Mouse (Mus musculus): ENCODE data around the gene 6030452D12Rik.

Gene 6030452D12Rik

DNA sequence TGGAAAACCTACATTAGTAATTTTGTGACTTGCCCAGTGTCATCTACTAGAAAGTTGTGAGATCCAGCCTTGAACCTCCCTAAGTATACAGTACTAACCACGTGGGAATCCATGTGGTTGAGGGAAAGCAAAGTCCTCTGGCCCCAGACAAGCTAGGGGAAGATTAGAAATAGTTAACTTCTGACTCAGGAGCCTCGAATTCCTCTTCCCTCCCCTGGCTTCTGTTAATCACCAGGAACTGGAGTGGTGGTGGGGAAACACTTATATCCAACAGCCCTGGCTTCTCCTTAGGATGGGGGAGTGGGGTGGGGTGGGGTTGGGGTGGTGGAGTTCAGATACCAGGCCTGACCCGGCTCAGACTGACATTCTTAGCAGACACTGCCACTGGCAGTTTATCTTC, 18.4 kb downstream of the 6030452D12Rik start:
- DNase-seq (ENCODE audit: low read depth): no peak

DNA sequence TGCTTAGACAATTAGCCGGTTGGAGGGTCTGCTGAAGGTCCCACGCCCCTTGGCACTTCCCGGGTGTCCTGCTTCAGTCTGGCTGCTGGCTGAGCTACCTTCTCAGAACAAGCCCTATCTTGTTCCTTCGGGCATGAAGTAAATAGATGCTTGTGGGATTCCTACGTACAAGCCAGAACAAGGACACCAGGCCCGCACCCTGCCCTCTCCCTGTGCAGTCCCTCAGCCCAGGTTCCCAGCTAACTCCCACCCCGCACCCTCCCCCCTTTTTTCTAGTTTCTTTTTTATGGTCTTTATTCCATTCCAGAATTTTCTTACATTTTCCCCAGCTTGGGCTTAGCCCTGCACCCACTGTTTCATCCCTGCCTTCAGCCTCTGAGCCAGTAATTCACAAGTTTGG, 20.3 kb downstream of the 6030452D12Rik start:
- DNase-seq (ENCODE audit: low read depth): no peak

DNA sequence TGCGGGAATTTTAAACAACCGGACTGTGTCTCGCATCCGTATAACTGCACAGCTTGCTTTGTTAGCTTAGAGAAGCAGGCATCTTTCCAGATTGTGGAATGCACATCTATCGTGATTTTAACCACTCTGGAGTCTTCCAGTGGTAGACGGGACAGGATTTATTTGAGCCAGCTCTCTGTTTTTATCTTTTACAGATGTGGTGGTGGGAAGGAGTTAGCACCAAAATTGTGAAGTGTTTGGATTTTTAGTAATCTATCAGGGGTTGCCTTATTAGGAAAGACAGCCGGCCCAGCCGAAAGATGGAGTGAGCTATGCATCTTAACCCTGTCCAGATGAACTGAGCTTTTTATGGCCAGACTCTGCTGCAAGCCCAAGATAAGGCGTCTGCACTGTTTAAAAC, 21.5 kb downstream of the 6030452D12Rik start:
- no peak for DNase-seq (ENCODE audit: low read depth)

DNA sequence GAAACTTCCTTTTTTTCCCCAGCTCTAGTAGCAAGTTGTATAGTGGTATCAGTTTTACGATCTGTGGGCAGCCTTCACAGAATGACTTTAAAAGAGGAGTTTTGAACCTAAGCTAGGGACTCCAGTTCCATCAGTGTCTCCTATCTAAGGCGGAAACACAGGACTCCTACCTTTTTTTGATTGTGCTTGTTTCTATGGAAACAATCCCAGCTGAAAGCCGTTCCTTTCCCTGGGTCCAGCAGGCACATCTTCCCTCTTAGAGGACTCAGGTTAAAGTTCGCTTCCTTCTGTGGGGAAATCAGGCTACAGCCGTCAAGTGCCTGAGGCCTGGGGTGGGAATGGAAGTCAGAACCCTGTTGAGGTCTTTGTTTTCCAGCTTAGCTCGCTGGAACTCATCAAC, 26.4 kb downstream of the 6030452D12Rik start:
- DNase-seq (ENCODE audit: low read depth): no peak

DNA sequence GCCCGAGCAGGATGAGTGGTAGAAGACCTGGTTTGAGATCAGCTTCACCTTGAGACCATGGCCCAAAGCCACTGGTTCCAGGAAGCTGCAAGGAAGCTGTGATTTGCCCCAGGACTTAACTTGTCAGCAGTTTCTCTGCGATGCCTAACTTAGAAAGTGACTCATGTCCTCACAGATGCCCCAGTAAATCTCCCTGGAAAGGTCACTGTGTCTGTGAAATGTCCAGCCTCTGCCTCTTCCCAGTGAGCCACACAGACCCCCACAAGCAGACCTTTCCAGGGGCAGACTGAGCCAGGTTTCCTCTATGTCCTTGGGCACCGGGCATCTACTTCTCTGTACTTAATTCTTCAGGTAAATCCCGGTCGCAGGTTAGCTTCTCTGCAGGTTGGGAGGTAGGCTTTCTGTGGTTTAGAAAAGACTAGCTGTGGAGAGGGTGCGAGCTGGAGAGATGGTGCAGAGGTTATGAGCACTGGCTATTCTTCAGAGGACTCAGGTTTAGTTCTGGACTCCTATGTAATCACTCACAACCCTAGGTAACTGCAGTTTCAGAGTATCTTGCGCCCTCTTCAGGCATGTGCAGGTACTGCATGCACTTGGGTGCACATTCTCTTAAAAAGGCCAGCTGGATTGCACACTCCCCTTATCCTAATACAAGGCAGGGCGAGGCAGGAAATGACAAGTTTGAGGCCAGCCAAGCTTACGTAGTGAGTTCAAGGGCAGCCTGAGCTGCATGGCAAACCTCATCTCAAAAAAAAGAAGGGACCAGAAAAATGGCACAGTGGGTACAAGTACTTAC, 27.1 kb downstream of the 6030452D12Rik start:
- DNase-seq (ENCODE audit: low read depth): peak; percentile 41

GRCm38 (mm10) chr8:106528596-106529249, 28.4 kb downstream of the 6030452D12Rik start:
- DNase-seq (ENCODE audit: low read depth): no peak

DNA sequence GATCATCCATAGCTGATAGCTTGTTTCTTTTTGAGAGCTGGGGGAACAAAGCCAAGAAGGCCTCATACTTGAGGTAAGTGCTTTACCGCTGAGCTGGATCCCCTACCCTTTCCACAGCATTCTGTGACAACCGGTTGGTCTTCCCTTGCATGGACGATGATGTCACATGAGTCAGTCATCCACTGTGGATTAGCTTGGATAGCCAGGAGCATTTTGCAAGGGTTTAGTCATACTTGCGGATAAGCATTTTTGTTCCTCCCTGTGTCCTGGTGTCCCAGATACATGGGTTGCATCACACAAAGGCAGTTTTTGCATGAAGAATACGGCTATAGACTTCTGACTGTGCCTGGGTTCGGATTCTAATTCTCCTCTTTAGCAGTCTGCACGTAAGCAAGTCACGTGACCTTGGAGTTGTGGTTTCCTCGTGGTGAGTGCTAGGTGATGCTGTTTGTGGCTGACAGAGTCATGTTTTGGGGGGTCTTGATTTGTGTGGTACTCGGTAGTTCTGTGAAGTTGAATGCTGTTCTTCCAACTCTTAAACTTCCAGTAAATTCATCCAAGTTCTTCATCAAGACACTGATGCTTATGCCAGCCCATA, 29.7 kb downstream of the 6030452D12Rik start:
- no peak for DNase-seq (ENCODE audit: low read depth)

DNA sequence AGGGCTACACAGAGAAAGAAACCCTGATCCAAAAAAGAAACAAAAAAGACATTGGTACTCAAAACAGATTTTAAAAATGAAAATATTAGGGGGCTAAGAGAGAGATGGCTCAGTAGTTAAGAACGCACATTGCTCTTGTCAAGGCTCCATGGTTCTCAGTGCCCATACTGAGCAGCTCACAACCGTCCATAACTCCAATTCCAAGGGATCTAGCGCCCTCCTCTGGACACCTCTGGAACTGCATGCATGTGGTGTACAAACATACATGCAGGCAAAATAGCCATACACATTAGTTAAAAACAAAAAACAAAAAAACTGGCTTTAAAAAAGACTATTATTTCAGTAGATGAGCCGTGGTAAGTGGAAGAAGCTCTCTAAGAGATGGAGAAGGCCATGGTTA, 30.2 kb downstream of the 6030452D12Rik start:
- peak; percentile 35 for DNase-seq (ENCODE audit: low read depth)

DNA sequence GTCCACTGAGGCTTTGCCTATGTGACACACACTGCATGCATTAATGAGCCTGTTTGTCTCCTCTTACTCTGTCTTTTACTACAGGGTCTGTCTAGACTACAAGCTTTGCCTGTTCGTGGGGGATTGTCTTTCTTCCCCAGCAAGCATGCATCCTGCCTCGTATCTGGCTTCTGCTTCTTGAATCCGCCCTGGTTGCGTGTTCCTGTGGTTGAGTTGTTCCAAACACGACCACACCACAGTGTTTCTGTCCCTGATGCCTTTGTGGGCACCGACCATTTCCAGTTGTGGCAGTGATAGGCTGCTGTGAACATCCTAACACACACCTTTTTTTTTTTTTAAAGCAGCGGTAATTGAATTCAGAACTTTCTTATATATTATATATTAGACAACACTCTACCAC, 33.4 kb downstream of the 6030452D12Rik start:
- no peak for DNase-seq (ENCODE audit: low read depth)

DNA sequence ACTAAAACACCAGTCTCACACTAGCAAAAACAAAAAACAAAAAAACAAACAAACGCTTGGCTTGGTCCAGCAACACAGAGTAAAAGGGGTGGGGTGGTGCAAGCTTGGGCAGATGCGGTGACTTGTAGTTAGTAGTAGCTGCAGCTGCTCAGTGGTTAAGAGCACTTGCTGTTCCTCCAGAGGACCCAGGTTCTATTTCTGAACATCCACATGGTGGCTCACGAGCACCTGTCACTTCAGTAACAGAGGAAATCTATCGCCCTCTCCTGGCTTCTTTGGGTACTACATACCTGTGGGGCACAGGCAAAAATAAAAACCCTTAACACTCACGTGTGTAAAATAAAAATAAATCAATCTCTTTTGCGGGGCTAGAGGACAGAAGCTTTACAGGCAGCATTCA, 34.1 kb downstream of the 6030452D12Rik start:
- DNase-seq (ENCODE audit: low read depth): peak; percentile 81

GRCm38 (mm10) chr8:106535448-106535847, 35.1 kb downstream of the 6030452D12Rik start:
- peak; percentile 39 for DNase-seq (ENCODE audit: low read depth)

GRCm38 (mm10) chr8:106539193-106539592, 38.9 kb downstream of the 6030452D12Rik start:
- DNase-seq (ENCODE audit: low read depth): no peak

GRCm38 (mm10) chr8:106541002-106541401, 40.7 kb downstream of the 6030452D12Rik start:
- DNase-seq (ENCODE audit: low read depth): no peak

GRCm38 (mm10) chr8:106543043-106543442, 42.7 kb downstream of the 6030452D12Rik start:
- DNase-seq (ENCODE audit: low read depth): no peak

DNA sequence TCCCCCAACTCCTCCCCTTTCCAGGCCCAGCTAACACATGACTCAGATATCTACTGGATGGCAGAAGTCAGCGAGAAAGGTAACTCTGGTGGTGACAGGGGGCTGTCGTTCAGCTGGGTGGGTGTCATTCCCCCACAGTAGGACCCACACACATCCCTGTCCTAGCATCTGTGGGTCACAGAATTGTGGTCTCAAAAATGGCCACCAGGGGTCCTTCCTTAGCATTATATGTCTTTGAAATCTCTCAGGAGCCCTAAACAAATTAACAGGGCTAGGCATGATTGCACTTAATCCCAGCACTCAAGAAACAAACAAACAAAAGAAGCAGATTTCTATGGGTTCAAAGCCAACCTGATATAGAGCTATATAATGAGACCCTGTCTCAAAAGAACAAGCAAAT, 44.8 kb downstream of the 6030452D12Rik start:
- peak; percentile 46 for DNase-seq (ENCODE audit: low read depth)

GRCm38 (mm10) chr8:106546746-106547145, 46.4 kb downstream of the 6030452D12Rik start:
- DNase-seq (ENCODE audit: low read depth): no peak

DNA sequence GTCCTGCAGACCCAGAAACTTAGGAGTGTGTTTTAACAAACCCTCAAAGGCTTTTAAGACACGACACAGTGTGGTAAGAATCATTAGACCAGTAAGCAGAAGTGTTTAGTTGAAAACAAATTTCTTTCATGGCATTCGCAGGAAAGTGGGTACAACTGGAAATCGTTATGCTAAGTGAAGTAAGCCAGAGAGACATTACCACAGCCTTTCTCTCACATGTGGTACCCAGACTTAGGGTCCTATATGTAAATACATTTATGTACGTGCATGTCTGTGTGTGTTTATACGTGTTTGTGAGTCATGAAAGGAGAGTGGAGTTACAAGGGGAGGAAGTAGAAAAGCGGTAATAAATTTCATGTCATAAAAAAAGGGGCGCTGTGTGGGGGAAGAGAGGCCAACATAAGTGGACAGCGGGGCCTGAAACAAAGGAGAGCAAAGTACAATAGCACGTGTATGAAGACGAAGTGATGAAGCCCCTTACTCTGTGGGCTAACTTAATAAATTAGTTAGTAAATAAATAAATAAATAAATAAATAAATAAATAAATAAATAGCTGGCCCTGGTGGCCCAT, 48.1 kb downstream of the 6030452D12Rik start:
- DNase-seq (ENCODE audit: low read depth): no peak

DNA sequence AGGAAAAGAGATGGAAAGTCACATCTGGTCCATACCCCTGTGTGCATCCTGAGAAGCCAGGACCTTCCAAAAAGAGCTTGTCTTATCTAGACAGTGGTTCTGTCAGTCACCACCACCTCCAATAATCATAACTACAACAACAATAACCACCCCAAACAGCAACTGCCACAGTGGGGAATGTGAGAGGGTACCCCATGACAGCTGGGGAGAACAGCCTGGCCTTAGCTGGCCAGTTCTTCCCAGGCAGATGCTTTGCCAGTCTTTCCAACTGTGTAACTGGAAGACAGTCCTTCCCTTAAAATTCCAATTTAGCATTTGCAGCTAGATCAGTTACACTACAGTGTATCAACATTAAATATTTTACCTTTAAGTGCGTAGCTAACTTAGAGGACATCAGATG, 50.6 kb downstream of the 6030452D12Rik start:
- DNase-seq (ENCODE audit: low read depth): no peak

- no peak for DNase-seq (ENCODE audit: low read depth)
Measured at GRCm38 (mm10) chr8:106554011-106554410, 53.7 kb downstream of the 6030452D12Rik start.

DNA sequence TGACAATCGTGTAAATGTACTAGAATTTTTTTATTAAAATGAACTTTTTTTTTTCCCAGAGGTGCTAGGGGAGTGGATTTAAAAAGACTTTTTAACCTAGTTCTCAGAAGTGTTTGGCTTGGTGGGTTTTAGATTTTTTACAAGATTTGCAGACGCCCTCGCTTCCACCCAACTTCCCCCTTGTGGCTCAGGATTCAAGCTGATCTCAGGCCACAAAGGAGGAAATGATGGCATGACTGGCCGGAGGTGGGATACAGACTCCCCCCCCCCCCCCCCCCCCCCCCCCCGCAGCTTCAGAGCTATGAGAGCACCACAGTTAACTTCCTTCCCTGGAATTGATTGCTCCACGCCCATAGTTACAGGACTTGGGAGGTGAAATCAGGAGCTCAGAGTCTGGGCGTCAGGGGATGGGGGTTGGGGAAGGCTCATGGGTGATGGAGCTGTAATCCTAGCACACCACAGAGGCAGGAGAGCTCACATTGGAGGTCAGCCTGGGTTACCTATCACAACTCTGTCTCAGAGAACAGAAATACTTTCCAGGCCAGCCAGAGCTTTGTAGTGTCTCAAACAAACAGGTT, 55.8 kb downstream of the 6030452D12Rik start:
- no peak for DNase-seq (ENCODE audit: low read depth)

Measured in induced T-regulatory cell, adult 2 months (primary cell).